Mouse (Mus musculus) kidney, postnatal 25 days (tissue): ENCODE measurements around the gene Zfp36.
A peak's percentile ranks its signal among the peaks of the same experiment; 100 is the strongest.

Source experiments
- DNase-seq, 2 experiments: peaks; one replicate each; pipeline ENCODE4 v3.0.0; 2021; ENCODE audit warnings: mixed read lengths in 2 of 2

Zfp36 gene

GRCm38 (mm10) chr7:28338108-28338998 lies 41.7 kb downstream of the Zfp36 start, which contains the start of gene Supt5:
TSS of gene Supt5 (minus strand) at chr7:28338746.
- peak; percentile 98 to 99 for DNase-seq

- no peak for DNase-seq
Measured at GRCm38 (mm10) chr7:28335471-28335870, 44.6 kb downstream of the Zfp36 start.

- no peak for DNase-seq
Measured at GRCm38 (mm10) chr7:28334534-28334933, 45.5 kb downstream of the Zfp36 start.

- no peak for DNase-seq
Measured at GRCm38 (mm10) chr7:28328260-28328659, 51.8 kb downstream of the Zfp36 start.
